Comparison of ENCODE assay signal across 9 mouse cellular contexts in genomic region chr10:31298921-31299574, GRCm38 (mm10). TPM values are rescaled to one million over a fixed set of nuclear protein-coding genes. Genes with fewer than 3 reads are reported as not detected.
DNase-seq lines count a peak whose midpoint lies in the region; ATAC-seq and TF ChIP-seq lines count a peak whose summit lies in the region.
"Had no signal": no experiment of that assay in that cellular context is flagged by ENCODE, and none has a peak within 500 bp of the region (broad histone marks: within the 10 kb centered on the region; RNA-seq: fewer than 3 reads in every experiment).

No protein-coding gene starts in this region.

- peak; percentile 66 for DNase-seq in MEL (ENCODE audit: low read depth, low spot score)
- DNase-seq in adrenal gland, postnatal 36 days: peak; percentile 52 to 60
- peak; percentile 60 for DNase-seq in embryonic facial prominence, embryonic 10.5 days (ENCODE audit: low spot score)
- DNase-seq in heart, postnatal 36 days: peak; percentile 54 to 58
- DNase-seq in kidney, postnatal 25 days: peak; percentile 43 to 70
- DNase-seq in liver, postnatal 0 days: peak; percentile 50

- H3K4me1 ChIP-seq in MEL (ENCODE audit: control insufficient read depth in 1 of 2, insufficient read depth in 2 of 2, low read length in 2 of 2): no peaks in the 10 kb centered on the region
- H3K4me1 ChIP-seq in embryonic facial prominence, embryonic 10.5 days: peaks cover 19% of the 10 kb centered on the region
- H3K4me1 ChIP-seq in liver, postnatal 0 days (ENCODE audit: insufficient read depth): no peaks in the 10 kb centered on the region
- no peaks in the 10 kb centered on the region for H3K4me1 ChIP-seq in neural tube, embryonic 15.5 days

- H3K79me2 ChIP-seq in MEL (ENCODE audit: control insufficient read depth, insufficient read depth, low read length, poor library complexity): no peaks in the 10 kb centered on the region

- no peak overlapping the region for H3K27ac ChIP-seq in MEL (ENCODE audit: control insufficient read depth, low read depth, low read length)
- no peak overlapping the region for H3K27ac ChIP-seq in embryonic facial prominence, embryonic 10.5 days (replicated peaks)
- H3K27ac ChIP-seq in liver, postnatal 0 days (ENCODE audit: low read depth): no peak overlapping the region
- H3K27ac ChIP-seq in neural tube, embryonic 15.5 days (replicated peaks): no peak overlapping the region
- H3K27ac ChIP-seq: limb, embryonic 13.5 days had no signal

- WGBS in embryonic facial prominence, embryonic 10.5 days: 44% methylated on average over 6 of the region's 6 CpGs
- WGBS in liver, postnatal 0 days (ENCODE audit: insufficient replicate concordance): 46% methylated on average over 6 of the region's 6 CpGs
- 40% methylated on average over 6 of the region's 6 CpGs for WGBS in neural tube, embryonic 15.5 days

- no peaks in the 10 kb centered on the region for H3K9me3 ChIP-seq in MEL (replicated peaks; ENCODE audit: insufficient read depth, low read length)
- no peaks in the 10 kb centered on the region for H3K9me3 ChIP-seq in embryonic facial prominence, embryonic 10.5 days
- no peaks in the 10 kb centered on the region for H3K9me3 ChIP-seq in liver, postnatal 0 days (ENCODE audit: low read length)
- no peaks in the 10 kb centered on the region for H3K9me3 ChIP-seq in neural tube, embryonic 15.5 days (replicated peaks)
- H3K9me3 ChIP-seq: limb, embryonic 13.5 days had no signal

- intact Hi-C loops in heart, postnatal 36 days (cut with DNase I): loop anchor here (1.0 kb wide), 1 partner anchor 474 kb away; no protein-coding TSS in a partner anchor

- peak; percentile 92 for TF ChIP-seq RAD21 in MEL (IDR thresholded peaks at IDR 0.05; ENCODE audit: low read depth, low read length)

- H3K4me3 ChIP-seq in MEL (ENCODE audit: control insufficient read depth in 1 of 2, insufficient read depth in 1 of 2, low read depth in 2 of 2, low read length in 2 of 2): no peak overlapping the region
- no peak overlapping the region for H3K4me3 ChIP-seq in embryonic facial prominence, embryonic 10.5 days
- no peak overlapping the region for H3K4me3 ChIP-seq in liver, postnatal 0 days (ENCODE audit: low read depth, low read length)
- no peak overlapping the region for H3K4me3 ChIP-seq in neural tube, embryonic 15.5 days (replicated peaks)
- H3K4me3 ChIP-seq: limb, embryonic 13.5 days had no signal

- no peak overlapping the region for H3K4me2 ChIP-seq in liver, postnatal 0 days (ENCODE audit: low read depth, low read length)
- H3K4me2 ChIP-seq in neural tube, embryonic 15.5 days: no peak overlapping the region
- H3K4me2 ChIP-seq: limb, embryonic 13.5 days had no signal

- peaks cover 0 to 3% of the 10 kb centered on the region in 2 experiments; a peak in 1 of 4 replicates for H3K27me3 ChIP-seq in MEL (ENCODE audit: control insufficient read depth in 1 of 2, insufficient read depth in 2 of 2, low read length in 2 of 2)
- H3K27me3 ChIP-seq in embryonic facial prominence, embryonic 10.5 days (replicated peaks; ENCODE audit: low read depth, poor library complexity, severe bottlenecking): no peaks in the 10 kb centered on the region
- no peaks in the 10 kb centered on the region for H3K27me3 ChIP-seq in liver, postnatal 0 days (ENCODE audit: insufficient read depth, low read length)
- H3K27me3 ChIP-seq in neural tube, embryonic 15.5 days (replicated peaks): no peaks in the 10 kb centered on the region

- TF ChIP-seq EP300 in MEL (IDR thresholded peaks at IDR 0.05; ENCODE audit: low read depth in 1 of 2, low read length in 2 of 2): no peak
- no peak for TF ChIP-seq EP300 in liver, postnatal 0 days (IDR thresholded peaks at IDR 0.05; ENCODE audit: low read depth)

- TF ChIP-seq POLR2A in MEL (IDR thresholded peaks at IDR 0.05; ENCODE audit: control insufficient read depth in 1 of 2, insufficient read depth in 1 of 2, low read depth in 1 of 2, low read length in 2 of 2, poor library complexity in 1 of 2): no peak

- H3K9ac ChIP-seq in MEL (ENCODE audit: control insufficient read depth, low read depth, low read length, poor library complexity, severe bottlenecking): no peak overlapping the region
- no peak overlapping the region for H3K9ac ChIP-seq in liver, postnatal 0 days (replicated peaks)
- no peak overlapping the region for H3K9ac ChIP-seq in neural tube, embryonic 15.5 days (replicated peaks)
- H3K9ac ChIP-seq: limb, embryonic 13.5 days had no signal

- peak; percentile 31; the same call in 1 of the 2 replicates for ATAC-seq in liver, postnatal 0 days
- peak; percentile 75 for ATAC-seq in neural tube, embryonic 15.5 days (ENCODE audit: low FRiP score)
- ATAC-seq in erythroid progenitor cell, adult 5-6 weeks (replicated peaks; ENCODE audit: low FRiP score, poor library complexity, severe bottlenecking): no peak

- H3K36me3 ChIP-seq in MEL (ENCODE audit: control insufficient read depth in 1 of 2, insufficient read depth in 2 of 2, low read length in 2 of 2): no peaks in the 10 kb centered on the region
- no peaks in the 10 kb centered on the region for H3K36me3 ChIP-seq in embryonic facial prominence, embryonic 10.5 days (replicated peaks)
- no peaks in the 10 kb centered on the region for H3K36me3 ChIP-seq in liver, postnatal 0 days (replicated peaks; ENCODE audit: insufficient read depth, low read length)
- no peaks in the 10 kb centered on the region for H3K36me3 ChIP-seq in neural tube, embryonic 15.5 days
- H3K36me3 ChIP-seq: limb, embryonic 13.5 days had no signal

- TF ChIP-seq CTCF in MEL (IDR thresholded peaks at IDR 0.05 in 2 of 3, conservative IDR thresholded peaks at IDR 0.05 in 1 of 3; ENCODE audit: control insufficient read depth in 1 of 3, insufficient read depth in 1 of 3, low read depth in 2 of 3, low read length in 3 of 3, poor library complexity in 1 of 3, severe bottlenecking in 1 of 3): peak; percentile 50 to 84 (median 71)
- peak; percentile 86 for TF ChIP-seq CTCF in liver, postnatal 0 days (IDR thresholded peaks at IDR 0.05; ENCODE audit: low read depth)

TF ChIP-seq in MEL, 35 proteins besides CTCF, POLR2A, EP300 and RAD21:
- no peak for TF ChIP-seq UBTF (IDR thresholded peaks at IDR 0.05; ENCODE audit: borderline replicate concordance, insufficient read depth, low read depth, low read length)
- peak; percentile 88 for TF ChIP-seq ZC3H11A (IDR thresholded peaks at IDR 0.05; ENCODE audit: low read depth, low read length)
- no peak for TF ChIP-seq ZMIZ1 (IDR thresholded peaks at IDR 0.05; ENCODE audit: low read depth, low read length)
- TF ChIP-seq MYC (IDR thresholded peaks at IDR 0.05; ENCODE audit: low read depth, low read length): 0 out of 2 replicates have a peak, but pooled peaks have one; percentile 25
- TF ChIP-seq JUND (IDR thresholded peaks at IDR 0.05; ENCODE audit: low read depth, low read length): 0 out of 2 replicates have a peak, but pooled peaks have one; percentile 51
- TF ChIP-seq ETS1 (IDR thresholded peaks at IDR 0.05; ENCODE audit: low read depth, low read length): no peak
- peak; percentile 91 for TF ChIP-seq SMC3 (IDR thresholded peaks at IDR 0.05; ENCODE audit: low read depth, low read length)
- no peak for TF ChIP-seq RCOR1 (IDR thresholded peaks at IDR 0.05; ENCODE audit: low read depth, low read length)
- TF ChIP-seq BHLHE40 (IDR thresholded peaks at IDR 0.05; ENCODE audit: borderline replicate concordance, low read depth, low read length): 0 out of 2 replicates have a peak, but pooled peaks have one; percentile 32
- no peak for TF ChIP-seq ELF1 (IDR thresholded peaks at IDR 0.05; ENCODE audit: low read depth, low read length)
- no peak for TF ChIP-seq MEF2A (IDR thresholded peaks at IDR 0.05; ENCODE audit: extremely low read depth, insufficient replicate concordance, low read depth, low read length, poor library complexity, severe bottlenecking)
- no peak for TF ChIP-seq MAFK (IDR thresholded peaks at IDR 0.05; ENCODE audit: borderline replicate concordance, low read depth, low read length)
- TF ChIP-seq GABPA (IDR thresholded peaks at IDR 0.05; ENCODE audit: low read depth, low read length): no peak
- TF ChIP-seq GATA1 (IDR thresholded peaks at IDR 0.05; ENCODE audit: low read depth, low read length): no peak
TF ChIP-seq in MEL: peak in this region for 5.

RNA-seq across cellular contexts. Expression of gene Hddc2, which starts 14.1 kb away (rescaled TPM):
- total RNA-seq in MEL (2012; rRNA removed): 41.0 and 51.6 TPM in 2 replicates
- 10 to 100 TPM in 1 of 2 experiments, not detected in 1; 40.5 TPM for polyA plus RNA-seq in MEL (2012; ENCODE audit: insufficient read depth in 1 of 2, insufficient read length in 2 of 2, low read depth in 1 of 2, low replicate concordance in 2 of 2, missing spikeins in 1 of 2)
- total RNA-seq in adrenal gland, postnatal 36 days (2021): 10 to 100 TPM; 21.1 to 42.4 TPM
- polyA plus RNA-seq in embryonic facial prominence, embryonic 10.5 days (2016; fragmentation: Nextera tagmentation; extraction: Ambion mirVana): 94.9 and 97.4 TPM in 2 replicates
- total RNA-seq in heart, postnatal 36 days (2021): 1 to 10 TPM; 7.0 to 7.2 TPM
- polyA plus RNA-seq in liver, postnatal 0 days (2015; fragmentation: Nextera tagmentation; extraction: Ambion mirVana): 9.5 and 10.6 TPM in 2 replicates
- polyA plus RNA-seq in neural tube, embryonic 15.5 days (2015; fragmentation: Nextera tagmentation; extraction: Ambion mirVana): 66.0 and 66.9 TPM in 2 replicates
- 2.9 TPM in 1 of 2 replicates, not detected in the other for total RNA-seq in erythroid progenitor cell, adult 5-6 weeks (2015; ENCODE audit: low replicate concordance)
- 0.45 and 4.9 TPM in 2 replicates for total RNA-seq in erythroid progenitor cell, adult 5-6 weeks (2017; ENCODE audit: low replicate concordance)
